Mouse (Mus musculus) monocyte, adult 2 months (primary cell): ENCODE measurements around the gene Ttll5.
A peak's percentile ranks its signal among the peaks of the same experiment; 100 is the strongest.

Experiments used
- DNase-seq, 2 experiments: peaks; one replicate each; pipeline ENCODE4 v3.0.0; 2022; ENCODE audit warnings: low spot score in 2 of 2, low read depth in 1 of 2

Ttll5 gene

GRCm38 (mm10) chr12:86046776-86047175 lies 222.3 kb downstream of the Ttll5 start:
- no peak for DNase-seq

- DNase-seq: no peak
These were observed 222.9 kb downstream of the Ttll5 start for GRCm38 (mm10) chr12:86047376-86047775.

GRCm38 (mm10) chr12:86049813-86050212 lies 225.4 kb downstream of the Ttll5 start:
- no peak for DNase-seq

- DNase-seq: no peak
These were observed 227.0 kb downstream of the Ttll5 start for GRCm38 (mm10) chr12:86051477-86051876.

- DNase-seq: no peak
These were observed 230.8 kb downstream of the Ttll5 start for GRCm38 (mm10) chr12:86055306-86055705.

GRCm38 (mm10) chr12:86056976-86057375 lies 232.5 kb downstream of the Ttll5 start:
- DNase-seq: no peak

- DNase-seq: no peak
These were observed 233.1 kb downstream of the Ttll5 start for GRCm38 (mm10) chr12:86057516-86057915.

GRCm38 (mm10) chr12:86059341-86059740 lies 234.9 kb downstream of the Ttll5 start:
- DNase-seq: no peak

GRCm38 (mm10) chr12:86064796-86065195 lies 240.3 kb downstream of the Ttll5 start:
- DNase-seq: no peak

- no peak for DNase-seq
These were observed 247.0 kb downstream of the Ttll5 start for GRCm38 (mm10) chr12:86071432-86071831.

- no peak for DNase-seq
These were observed 250.2 kb downstream of the Ttll5 start for GRCm38 (mm10) chr12:86074681-86075080.

- no peak for DNase-seq
These were observed 250.9 kb downstream of the Ttll5 start for GRCm38 (mm10) chr12:86075358-86075757.

- no peak for DNase-seq
These were observed 252.0 kb downstream of the Ttll5 start for GRCm38 (mm10) chr12:86076321-86076901.

GRCm38 (mm10) chr12:86077322-86077721 lies 252.9 kb downstream of the Ttll5 start:
- no peak for DNase-seq

GRCm38 (mm10) chr12:86077736-86078135 lies 253.3 kb downstream of the Ttll5 start:
- no peak for DNase-seq

- no peak for DNase-seq
These were observed 253.7 kb downstream of the Ttll5 start for GRCm38 (mm10) chr12:86078176-86078552.

GRCm38 (mm10) chr12:86078553-86079201 lies 254.2 kb downstream of the Ttll5 start, which contains the start of gene Tgfb3:
Gene Tgfb3, minus strand, starts transcription at chr12:86079041.
- DNase-seq: no peak

- DNase-seq: peak; percentile 47 to 70
These were observed 254.8 kb downstream of the Ttll5 start for GRCm38 (mm10) chr12:86079202-86079667.

GRCm38 (mm10) chr12:86082481-86083012 lies 258.1 kb downstream of the Ttll5 start, which contains the start of gene Ift43:
Gene Ift43, plus strand, starts transcription at chr12:86082541.
- peak in 1 of 2 experiments; percentile 4 for DNase-seq

GRCm38 (mm10) chr12:86085873-86086272 lies 261.4 kb downstream of the Ttll5 start:
- DNase-seq: no peak

- DNase-seq: no peak
These were observed 262.1 kb downstream of the Ttll5 start for GRCm38 (mm10) chr12:86086550-86086949.

- DNase-seq: no peak
These were observed 263.6 kb downstream of the Ttll5 start for GRCm38 (mm10) chr12:86088042-86088441.
